Mouse (Mus musculus) heart, postnatal 4 days (tissue): ENCODE measurements around the gene Diras1. TPM values are rescaled to one million over a fixed set of nuclear protein-coding genes. Genes with fewer than 3 reads are reported as not detected.
A peak's percentile ranks its signal among the peaks of the same experiment; 100 is the strongest.
"Not testable (repeated sequence)": the region's sequence is repeated elsewhere in the genome, so short reads cannot be mapped to it uniquely, and the experiment has no call there.

Source experiments
- DNase-seq: peaks from one replicate; pipeline ENCODE4 v3.0.0; 2021
- total RNA-seq, 2 experiments: library from RNA; stranded (reverse); gene quantifications; 2 replicates each; pipeline ENCODE4 v1.2.3; 2021

Diras1 gene
- total RNA-seq, result not detected

- DNase-seq, result no peak
Observed at GRCm38 (mm10) chr10:81025639-81026275, at the start of gene Diras1. TSS of gene Diras1 (minus strand) at chr10:81025662.

- DNase-seq, result peak; percentile 42
Observed at GRCm38 (mm10) chr10:81073464-81073863, 48.0 kb upstream of the Diras1 start.

- DNase-seq, result no peak
Observed at GRCm38 (mm10) chr10:81072290-81072689, 46.8 kb upstream of the Diras1 start.

- peak; percentile 98 for DNase-seq
Observed at GRCm38 (mm10) chr10:81069836-81070235, 44.4 kb upstream of the Diras1 start, which contains the start of gene Thop1. TSS of gene Thop1 (plus strand) at chr10:81070035.

- no peak for DNase-seq
Observed at GRCm38 (mm10) chr10:81068706-81069105, 43.2 kb upstream of the Diras1 start.

- DNase-seq, result not testable (repeated sequence)
Observed at GRCm38 (mm10) chr10:81064519-81064918, 39.1 kb upstream of the Diras1 start.

GRCm38 (mm10) chr10:81062710-81063109 is 37.2 kb upstream of the Diras1 start:
- DNase-seq, result no peak

- DNase-seq, result peak; percentile 99
Observed at GRCm38 (mm10) chr10:81059603-81060543, 34.4 kb upstream of the Diras1 start, which contains the start of gene Sgta. TSS of gene Sgta (minus strand) at chr10:81060181.

GRCm38 (mm10) chr10:81058896-81059295 is 33.4 kb upstream of the Diras1 start:
- DNase-seq, result no peak

GRCm38 (mm10) chr10:81057406-81058130 is 32.1 kb upstream of the Diras1 start:
- peak; percentile 38 for DNase-seq

GRCm38 (mm10) chr10:81055802-81056340 is 30.4 kb upstream of the Diras1 start:
- not testable (repeated sequence) for DNase-seq

GRCm38 (mm10) chr10:81055169-81055568 is 29.7 kb upstream of the Diras1 start:
- no peak for DNase-seq

- no peak for DNase-seq
Observed at GRCm38 (mm10) chr10:81052577-81052976, 27.1 kb upstream of the Diras1 start.

GRCm38 (mm10) chr10:81051133-81051532 is 25.7 kb upstream of the Diras1 start:
- DNase-seq, result no peak

GRCm38 (mm10) chr10:81050645-81051044 is 25.2 kb upstream of the Diras1 start:
- DNase-seq, result no peak

- DNase-seq, result not testable (repeated sequence)
Observed at GRCm38 (mm10) chr10:81045246-81045645, 19.8 kb upstream of the Diras1 start.

GRCm38 (mm10) chr10:81041458-81042175 is 16.2 kb upstream of the Diras1 start:
- DNase-seq, result peak; percentile 81

GRCm38 (mm10) chr10:81036988-81037580 is 11.6 kb upstream of the Diras1 start, which contains the start of gene Slc39a3:
TSS of gene Slc39a3 (minus strand) at chr10:81037426.
- DNase-seq, result peak; percentile 100

- DNase-seq, result no peak
Observed at GRCm38 (mm10) chr10:81036251-81036650, 10.8 kb upstream of the Diras1 start.

- DNase-seq, result no peak
Observed at GRCm38 (mm10) chr10:81033586-81033985, 8.1 kb upstream of the Diras1 start.

GRCm38 (mm10) chr10:81029031-81029430 is 3.6 kb upstream of the Diras1 start:
- no peak for DNase-seq
